Mouse (Mus musculus) cerebellum, adult 2 months (tissue): Measurements from ENCODE around the gene Laptm4a.

Experiments used
- CTCF ChIP-seq: fragments of 200-500 bp; IDR thresholded peaks from 2 replicates; pipeline ENCODE4 v1.5.1; 2011; ENCODE audit warnings: low read depth, mild to moderate bottlenecking, control low read depth, low read length, moderate library complexity, borderline replicate concordance; ENCODE audit not compliant: insufficient read depth
- POLR2A ChIP-seq: fragments of 200-500 bp; IDR thresholded peaks from 2 replicates; pipeline ENCODE4 v1.6.1; 2011; ENCODE audit warnings: low read length, control low read depth, borderline replicate concordance; ENCODE audit not compliant: insufficient read depth

- TF ChIP-seq POLR2A = no peak
- no peak for TF ChIP-seq CTCF
Measured at GRCm38 (mm10) chr12:8901934-8902333, 19.5 kb upstream of the Laptm4a start.
